Mouse (Mus musculus) ovary, postnatal 36 days (tissue): ENCODE measurements around the gene Cluh.

Experiments
- DNase-seq: peaks from one replicate; pipeline ENCODE4 v3.0.0; 2022; ENCODE audit warnings: low spot score, mixed read lengths

The Cluh gene

GRCm38 (mm10) chr11:74649095-74649646 lies at the start of gene Cluh:
Gene Cluh (plus strand): TSS chr11:74649495.
- DNase-seq = peak; percentile 99

DNA sequence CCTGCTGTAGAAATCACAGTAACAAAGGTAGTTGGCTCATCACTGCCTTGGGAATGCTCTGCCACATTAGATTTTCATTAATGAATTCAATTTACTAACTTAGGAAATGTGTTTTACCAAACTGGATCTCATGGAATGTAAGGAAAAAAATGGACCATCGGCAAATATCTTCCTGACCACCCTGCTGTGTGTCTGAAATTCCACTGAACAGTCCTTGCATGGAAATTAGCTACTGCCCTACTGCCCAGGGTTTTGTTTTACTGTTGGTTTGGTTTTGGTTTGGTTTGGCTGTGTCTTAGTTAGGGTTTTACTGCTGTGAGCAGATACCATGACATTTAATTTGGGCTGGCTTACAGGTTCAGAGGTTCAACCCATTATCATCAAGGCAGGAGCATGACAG lies 47.0 kb upstream of the Cluh start:
- no peak for DNase-seq

GRCm38 (mm10) chr11:74610068-74610467 lies 39.2 kb upstream of the Cluh start:
- DNase-seq = no peak

DNA sequence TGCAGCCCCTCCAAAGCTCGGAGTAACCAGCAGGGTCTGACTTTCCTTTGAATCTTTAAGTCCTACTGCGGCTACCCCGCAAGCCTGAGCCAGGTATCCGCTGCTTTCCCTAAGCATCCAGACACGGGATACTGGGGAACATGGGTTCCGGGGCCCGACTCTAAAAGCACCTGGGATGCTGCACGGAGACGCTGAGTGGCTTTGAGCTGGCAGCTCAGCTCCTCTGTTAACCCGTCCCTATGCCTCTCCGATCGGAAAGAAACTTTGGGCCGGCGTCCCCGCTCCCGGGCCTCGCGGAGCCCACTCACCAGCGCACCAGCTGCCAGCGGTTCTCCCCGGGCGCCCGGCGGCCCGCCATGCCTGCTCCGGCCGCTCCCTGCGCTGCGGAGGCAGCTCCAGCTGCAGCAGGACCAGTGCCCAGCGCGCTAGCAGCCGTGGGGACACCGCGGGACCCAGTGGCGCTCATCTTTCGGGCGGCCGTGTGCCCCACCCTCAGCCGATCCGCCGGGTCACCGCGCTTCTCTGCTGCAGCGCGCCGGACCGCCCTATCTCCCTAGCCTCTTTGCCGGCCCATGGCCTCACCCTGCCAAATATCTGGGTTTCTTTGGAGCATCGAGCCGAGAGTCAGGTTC lies 38.6 kb upstream of the Cluh start, which contains the start of gene Rap1gap2:
TSS of gene Rap1gap2 (minus strand) at position 371 of the 632 bp plus-strand sequence.
- peak; percentile 21 for DNase-seq

- no peak for DNase-seq
Measured at GRCm38 (mm10) chr11:74611437-74611836, 37.9 kb upstream of the Cluh start.

DNA sequence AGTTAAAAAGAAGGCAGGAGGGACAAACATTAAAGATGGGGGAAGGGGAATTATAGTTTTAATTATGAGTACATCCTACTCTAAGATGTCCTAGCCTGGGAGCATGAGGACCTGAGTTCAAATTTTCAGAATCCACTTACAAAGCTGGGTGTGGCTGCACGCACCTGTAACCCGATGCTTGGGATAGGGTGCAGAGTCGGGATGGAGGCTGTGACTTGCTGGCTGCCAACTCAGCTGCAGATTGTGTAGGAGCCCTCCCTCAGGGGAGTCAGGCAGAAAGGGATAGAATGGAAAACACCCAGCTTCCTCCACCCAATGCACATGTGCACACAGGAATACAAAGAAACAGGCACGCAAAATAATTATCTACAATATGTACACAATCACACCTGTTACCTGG lies 35.9 kb upstream of the Cluh start:
- no peak for DNase-seq

DNA sequence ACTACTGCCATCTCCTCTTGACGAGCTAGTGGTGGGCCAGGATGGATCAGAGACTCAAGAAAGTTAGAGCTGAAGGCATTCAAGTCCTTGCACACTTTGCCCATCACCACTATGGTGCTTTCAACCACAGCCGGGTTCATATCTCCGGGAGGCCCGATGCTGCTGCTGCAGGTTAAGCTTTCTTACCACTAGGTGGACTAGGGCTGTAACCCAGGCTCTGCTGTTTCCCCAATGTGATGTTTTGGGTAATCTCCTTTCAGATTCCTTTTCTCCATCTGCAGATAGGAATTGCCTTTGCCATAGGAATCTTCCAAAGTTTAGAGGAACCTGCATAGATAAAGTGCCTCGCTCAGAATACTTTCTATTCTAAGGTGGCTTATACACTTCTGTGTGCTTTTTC lies 33.7 kb upstream of the Cluh start:
- DNase-seq = no peak

DNA sequence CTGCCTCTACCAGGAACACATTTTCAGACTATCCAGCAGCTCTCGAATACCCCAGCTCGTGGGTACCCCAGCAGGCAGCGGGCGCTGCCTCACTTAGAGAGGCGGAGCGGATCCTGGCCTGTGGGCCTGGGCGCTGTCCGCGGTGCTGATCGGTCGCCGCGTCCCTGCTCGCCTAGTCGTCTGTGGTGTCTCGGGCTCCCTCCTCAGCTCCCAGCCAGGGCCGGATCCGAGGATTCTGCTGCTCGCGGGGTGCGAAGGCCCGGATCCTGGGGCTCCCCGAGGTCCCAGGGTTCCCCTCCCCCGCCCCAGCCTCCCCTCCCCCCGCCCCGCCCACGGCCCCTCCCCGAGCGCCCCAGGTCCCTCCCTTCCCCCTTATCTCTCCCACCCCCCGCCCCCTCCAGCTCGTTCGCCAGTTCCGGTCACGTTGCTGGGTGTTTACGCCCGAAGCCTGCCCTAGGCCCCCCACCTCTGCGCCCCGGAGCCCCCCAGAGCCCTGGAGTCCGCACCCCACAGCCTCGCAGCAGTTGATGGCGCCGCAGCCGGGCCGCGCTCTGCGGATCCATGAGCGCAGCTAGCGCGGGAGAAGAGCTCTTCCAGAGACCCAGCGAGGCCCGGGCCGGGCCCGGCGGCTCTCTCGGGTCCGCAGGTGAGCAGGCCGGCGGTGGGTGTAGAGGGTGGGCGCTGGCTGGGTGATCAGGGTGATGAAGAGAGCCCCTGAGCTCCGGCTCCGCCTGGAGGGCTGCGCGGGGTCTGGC lies 29.9 kb upstream of the Cluh start, which contains the start of gene Ccdc92b:
TSS of gene Ccdc92b (plus strand) at position 405 of the 755 bp plus-strand sequence.
- peak; percentile 89 for DNase-seq

GRCm38 (mm10) chr11:74619956-74620300 lies 29.4 kb upstream of the Cluh start:
- no peak for DNase-seq

GRCm38 (mm10) chr11:74621974-74622669 lies 27.2 kb upstream of the Cluh start:
- no peak for DNase-seq

DNA sequence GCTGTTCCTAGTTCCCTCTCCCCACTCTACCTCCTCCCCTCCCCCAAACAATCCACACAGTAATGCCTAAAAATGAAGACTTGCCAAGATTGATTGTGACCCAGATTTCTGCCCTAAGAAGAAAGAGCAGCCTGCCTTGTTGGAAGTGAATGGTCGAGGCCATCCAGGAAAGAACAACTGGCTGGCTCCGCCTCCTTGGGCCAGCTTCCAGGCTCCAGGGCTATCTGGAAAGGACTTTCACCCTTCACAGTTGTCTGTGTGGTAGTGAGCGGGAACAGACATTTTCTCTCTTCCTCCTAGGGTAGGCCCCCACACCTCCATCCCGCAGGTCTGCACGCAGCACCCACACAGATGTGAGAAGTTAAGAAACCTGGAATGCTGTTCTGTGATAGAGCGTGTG lies 25.6 kb upstream of the Cluh start:
- peak; percentile 25 for DNase-seq

- DNase-seq = no peak
Measured at GRCm38 (mm10) chr11:74625333-74625732, 24.0 kb upstream of the Cluh start.

DNA sequence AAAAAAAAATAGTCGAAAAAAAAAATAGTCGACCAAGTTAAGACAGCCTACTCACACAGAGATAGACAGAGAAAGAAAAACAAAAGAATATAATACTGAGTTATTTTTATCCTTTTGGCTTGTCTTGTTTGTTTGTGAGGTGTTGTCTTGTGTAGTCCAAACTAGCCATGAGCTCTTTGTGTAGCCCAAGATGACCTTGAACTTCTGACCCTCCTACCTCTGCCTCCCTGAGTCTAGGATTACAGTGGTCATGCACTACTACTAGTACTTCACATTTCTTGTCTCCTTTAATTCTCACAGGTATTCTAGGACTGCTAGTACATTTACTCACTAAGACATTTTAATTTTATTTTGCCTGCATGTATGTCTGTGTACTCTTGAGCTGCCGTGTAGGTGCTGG lies 21.8 kb upstream of the Cluh start:
- DNase-seq = no peak

GRCm38 (mm10) chr11:74631880-74632789 lies 17.2 kb upstream of the Cluh start:
- no peak for DNase-seq

DNA sequence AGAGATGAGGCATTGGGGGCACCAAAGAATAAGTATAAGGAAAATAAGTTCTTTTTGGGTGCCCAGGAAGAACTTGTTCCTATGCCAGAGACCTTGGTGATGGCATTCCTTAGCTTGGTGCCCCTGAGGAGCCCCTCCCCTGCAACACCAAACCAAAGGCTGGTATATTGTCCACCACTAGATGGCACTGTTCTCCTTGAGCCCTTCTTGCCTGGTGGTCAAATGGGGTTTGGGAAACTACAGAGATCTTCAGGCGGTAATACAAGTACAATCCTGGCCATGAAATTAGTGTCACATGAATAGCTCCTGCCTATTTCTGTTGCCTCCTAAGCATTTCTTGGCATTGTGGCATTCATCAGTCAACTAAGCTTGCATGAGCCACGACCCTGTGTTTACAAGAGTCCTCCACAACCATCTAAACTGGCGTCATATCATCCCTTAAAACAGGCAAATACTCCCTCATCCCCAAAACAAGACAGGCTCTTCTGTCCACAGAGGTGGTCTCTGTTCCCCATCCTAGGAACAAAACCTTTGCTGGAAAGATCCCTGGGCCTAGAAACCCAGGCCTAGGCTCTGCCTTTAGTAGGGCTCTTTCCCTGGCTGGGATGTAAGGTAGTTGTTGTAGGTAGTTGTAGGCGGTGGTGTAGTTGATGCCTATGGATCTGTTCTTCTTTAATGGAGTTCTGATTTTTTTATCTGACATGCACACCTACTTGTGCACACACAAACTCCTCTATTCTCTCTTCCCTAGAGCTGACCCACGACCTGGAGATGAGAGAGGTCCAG lies 14.6 kb upstream of the Cluh start:
- no peak for DNase-seq

- no peak for DNase-seq
Measured at GRCm38 (mm10) chr11:74637486-74637885, 11.8 kb upstream of the Cluh start.

DNA sequence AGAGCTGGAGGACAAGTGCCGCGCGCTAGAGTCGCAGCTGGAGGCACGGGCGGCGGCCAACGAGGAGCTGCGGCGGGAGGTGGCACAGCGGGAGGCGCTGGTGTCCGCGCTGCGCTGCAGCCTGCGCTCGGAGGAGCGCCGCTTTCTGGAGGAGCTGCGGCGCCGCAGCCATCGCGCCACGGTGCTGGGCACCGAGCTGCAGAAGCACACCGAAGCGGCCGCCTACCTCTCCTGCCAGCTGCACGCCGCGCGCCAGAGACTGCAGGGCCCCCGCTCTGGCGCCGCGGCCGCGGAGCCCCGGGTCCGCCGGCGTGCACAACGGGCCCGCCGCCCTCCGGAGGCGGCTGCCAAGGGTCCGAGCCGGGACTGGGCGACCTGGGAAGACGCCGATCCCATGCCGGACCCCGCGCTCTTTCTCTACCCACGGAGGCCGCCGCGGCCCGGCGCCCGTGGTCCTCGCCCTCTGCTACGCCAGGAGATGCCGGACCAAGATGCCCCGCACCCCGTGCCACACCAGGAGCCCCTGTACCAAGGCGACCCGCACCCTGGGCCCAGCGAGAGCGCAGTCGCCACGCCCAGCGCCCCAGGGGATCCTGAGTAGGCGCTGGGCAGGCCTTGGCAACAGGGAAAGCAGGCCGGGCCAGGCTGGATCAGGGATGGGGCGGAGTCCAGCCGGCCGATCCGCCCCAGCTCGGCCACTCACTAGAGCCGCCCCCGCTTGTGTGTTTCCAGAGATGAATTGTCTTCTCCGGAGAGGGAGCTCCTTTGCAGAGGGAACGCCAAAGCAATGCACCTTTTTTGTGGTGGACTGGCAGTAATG lies 11.1 kb upstream of the Cluh start:
- peak; percentile 85 for DNase-seq

DNA sequence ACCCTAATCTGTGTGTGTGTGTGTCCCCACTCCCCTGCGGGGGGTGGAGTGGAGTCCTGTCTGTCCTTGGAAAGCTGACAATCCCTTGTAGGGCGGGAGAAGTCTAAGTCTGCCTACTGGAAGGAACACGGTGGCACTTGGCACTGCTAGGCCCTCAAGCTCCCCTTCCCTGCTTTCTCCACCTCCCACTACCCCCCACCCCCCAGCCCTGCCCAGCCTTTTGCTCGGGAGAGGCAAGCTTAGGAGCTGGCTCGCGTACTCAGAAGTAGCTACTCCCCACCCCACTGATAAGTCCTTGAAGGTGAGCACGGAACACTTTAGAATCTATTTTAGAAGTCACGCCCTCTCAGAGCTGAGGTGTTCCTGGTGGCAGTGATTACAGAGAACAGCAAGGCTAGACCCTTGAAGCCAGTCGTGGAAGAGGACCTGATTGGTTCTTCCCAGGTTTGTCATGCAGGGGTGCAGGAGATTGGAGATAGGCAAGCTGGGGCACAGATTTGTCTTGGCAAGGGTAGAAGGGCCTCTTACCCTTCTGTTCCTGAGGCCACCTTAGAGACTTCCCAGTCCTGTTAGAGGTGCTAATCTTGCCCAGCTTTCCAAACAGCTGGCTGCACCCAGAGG lies 10.4 kb upstream of the Cluh start:
- DNase-seq = no peak

- DNase-seq = no peak
Measured at GRCm38 (mm10) chr11:74639628-74640027, 9.7 kb upstream of the Cluh start.

GRCm38 (mm10) chr11:74647966-74648365 lies 1.3 kb upstream of the Cluh start:
- no peak for DNase-seq
